Mouse (Mus musculus) thymus, adult 2 months (tissue): ENCODE results near the gene Fam222b. TPM values are rescaled to one million over a fixed set of nuclear protein-coding genes. Genes with fewer than 3 reads are reported as not detected.
A peak's percentile ranks its signal among the peaks of the same experiment; 100 is the strongest.

Experiments
- DNase-seq: peaks from one replicate; pipeline ENCODE4 v3.0.0; 2021
- H3K27ac ChIP-seq: fragments of 200-500 bp; 2 replicates; pipeline ENCODE4 v1.5.1; 2012; ENCODE audit warnings: low read length, control low read depth; ENCODE audit not compliant: control insufficient read depth, insufficient read depth
- H3K27me3 ChIP-seq: fragments of 200-500 bp; 2 replicates; pipeline ENCODE4 v1.6.1; 2012; ENCODE audit warnings: mild to moderate bottlenecking, low read length, moderate library complexity, mixed read lengths; ENCODE audit not compliant: control insufficient read depth, insufficient read depth
- H3K36me3 ChIP-seq: fragments of 200-500 bp; 2 replicates; pipeline ENCODE4 v1.6.1; 2012; ENCODE audit warnings: mild to moderate bottlenecking, low read length, moderate library complexity; ENCODE audit not compliant: control insufficient read depth, insufficient read depth
- H3K4me1 ChIP-seq: fragments of 200-500 bp; replicated peaks from 2 replicates; pipeline ENCODE4 v1.6.1; 2012; ENCODE audit warnings: low read length; ENCODE audit not compliant: control insufficient read depth, insufficient read depth
- H3K4me3 ChIP-seq: fragments of 200-500 bp; 2 replicates; pipeline ENCODE4 v1.5.1; 2012; ENCODE audit warnings: mild to moderate bottlenecking, low read length, control low read depth, moderate library complexity; ENCODE audit not compliant: control insufficient read depth, insufficient read depth
- CTCF ChIP-seq: fragments of 200-500 bp; IDR thresholded peaks from 2 replicates; pipeline ENCODE4 v1.5.1; 2012; ENCODE audit warnings: mild to moderate bottlenecking, control low read depth, low read length, moderate library complexity, borderline replicate concordance; ENCODE audit not compliant: control insufficient read depth, poor library complexity, insufficient read depth; ENCODE audit errors: extremely low read depth
- POLR2A ChIP-seq: fragments of 200-500 bp; IDR thresholded peaks from 2 replicates; pipeline ENCODE4 v1.6.1; 2012; ENCODE audit warnings: mild to moderate bottlenecking, low read length, control low read depth, moderate library complexity; ENCODE audit not compliant: control insufficient read depth, poor library complexity, insufficient read depth; ENCODE audit errors: extremely low read depth
- WGBS: fragments of 180-500 bp; shearing (Covaris S2); methylation state at CpG from one replicate; pipeline ENCODE4 v1.1.7; 2018; 5-methylcytosine and 5-hydroxymethylcytosine counted together
- polyA plus RNA-seq: library from polyadenylated mRNA; depleted of rRNA; stranded (reverse); fragments of >200 nt; gene quantifications from 2 replicates; pipeline ENCODE4 v1.2.3, GENCODE M21; 2012

Fam222b gene
- polyA plus RNA-seq, 1 experiment = 17.6 TPM

GRCm38 (mm10) chr11:78175771-78176401 is 81.4 kb downstream of the Fam222b start:
- H3K4me1 ChIP-seq = peaks cover 15% of the 10 kb centered on the region
- DNase-seq = no peak
- H3K27me3 ChIP-seq = no peaks in the 10 kb centered on the region
- peaks cover 12% of the 10 kb centered on the region for H3K36me3 ChIP-seq
- H3K4me3 ChIP-seq = peak overlapping the region; percentile 66; the same call in 1 of the 2 replicates
- H3K27ac ChIP-seq = peak overlapping the region; percentile 35; the same call in 1 of the 2 replicates
- TF ChIP-seq CTCF (no peak), POLR2A (no peak)
- 3% methylated on average over 10 of the region's 10 CpGs for WGBS

DNA sequence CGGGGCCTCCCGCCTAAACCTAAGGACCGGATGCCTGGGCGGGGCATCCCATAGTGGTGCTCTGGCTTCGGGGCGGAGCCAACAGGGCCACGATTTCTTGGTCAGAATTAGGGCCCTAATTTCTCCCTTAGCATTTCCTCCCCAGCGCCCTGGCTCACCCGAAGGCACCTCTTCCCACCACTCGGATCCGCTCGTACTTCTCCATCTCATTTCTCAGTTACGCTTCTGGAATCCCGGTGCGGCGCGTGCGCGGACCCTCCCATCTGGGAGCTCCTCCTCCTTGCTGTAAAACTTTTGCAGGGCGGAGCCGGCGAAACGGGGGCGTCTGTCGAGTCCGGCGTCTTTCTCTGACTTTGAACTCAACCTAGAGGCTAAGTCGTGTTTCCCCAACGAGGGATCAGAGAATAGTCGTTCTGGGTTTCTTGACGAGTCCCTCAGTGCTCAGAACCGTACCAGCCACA is 82.0 kb downstream of the Fam222b start, which contains the start of the genes Nek8 and Tlcd1:
Gene Nek8, minus strand, starts transcription at position 274 of the 461 bp plus-strand sequence.
Gene Tlcd1, plus strand, starts transcription at position 310 of the 461 bp plus-strand sequence.
- Histone ChIP-seq H3K27ac (peak within 1 kb of the TSS; percentile 56), H3K4me1 (peaks cover 15% of the 10 kb centered on the region), H3K27me3 (no peaks in the 10 kb centered on the region), H3K4me3 (peak within 1 kb of the TSS; percentile 66), H3K36me3 (peaks cover 17% of the 10 kb centered on the region)
- WGBS = under 1% methylated on average over 32 of the region's 32 CpGs
- DNase-seq = peak; percentile 95
- peak; percentile 7; the same call in 1 of the 2 replicates for TF ChIP-seq CTCF
- 0 out of 2 replicates have a peak, but pooled peaks have one; percentile 34 for TF ChIP-seq POLR2A

- Histone ChIP-seq H3K27ac (peak overlapping the region; percentile 55; the same call in 1 of the 2 replicates), H3K4me1 (peaks cover 15% of the 10 kb centered on the region), H3K27me3 (no peaks in the 10 kb centered on the region), H3K4me3 (peak overlapping the region; percentile 66), H3K36me3 (peaks cover 17% of the 10 kb centered on the region)
- under 1% methylated on average over 23 of the region's 23 CpGs for WGBS
- DNase-seq = no peak
- no peak for TF ChIP-seq POLR2A
- TF ChIP-seq CTCF = no peak
These were observed 82.5 kb downstream of the Fam222b start for GRCm38 (mm10) chr11:78176905-78177331.

- 1% methylated on average over 10 of the region's 10 CpGs for WGBS
- H3K4me3 ChIP-seq = peak overlapping the region; percentile 62
- peaks cover 17% of the 10 kb centered on the region for H3K36me3 ChIP-seq
- H3K4me1 ChIP-seq = peaks cover 15% of the 10 kb centered on the region
- no peak for DNase-seq
- H3K27ac ChIP-seq = no peak overlapping the region
- TF ChIP-seq CTCF = no peak
- TF ChIP-seq POLR2A = no peak
- no peaks in the 10 kb centered on the region for H3K27me3 ChIP-seq
These were observed 83.0 kb downstream of the Fam222b start for GRCm38 (mm10) chr11:78177437-78177836.

- peaks cover 15% of the 10 kb centered on the region for H3K4me1 ChIP-seq
- H3K27ac ChIP-seq = peak overlapping the region; percentile 48
- peak; percentile 94 for DNase-seq
- no peaks in the 10 kb centered on the region for H3K27me3 ChIP-seq
- peak overlapping the region; percentile 62 for H3K4me3 ChIP-seq
- H3K36me3 ChIP-seq = peaks cover 17% of the 10 kb centered on the region
- WGBS = 1% methylated on average over 75 of the region's 84 CpGs
- no peak for TF ChIP-seq POLR2A
- peak; percentile 93 for TF ChIP-seq CTCF
These were observed 83.7 kb downstream of the Fam222b start for GRCm38 (mm10) chr11:78177903-78178858.
